Comparison of ENCODE assay signal across 16 mouse cellular contexts in the genomic region with DNA sequence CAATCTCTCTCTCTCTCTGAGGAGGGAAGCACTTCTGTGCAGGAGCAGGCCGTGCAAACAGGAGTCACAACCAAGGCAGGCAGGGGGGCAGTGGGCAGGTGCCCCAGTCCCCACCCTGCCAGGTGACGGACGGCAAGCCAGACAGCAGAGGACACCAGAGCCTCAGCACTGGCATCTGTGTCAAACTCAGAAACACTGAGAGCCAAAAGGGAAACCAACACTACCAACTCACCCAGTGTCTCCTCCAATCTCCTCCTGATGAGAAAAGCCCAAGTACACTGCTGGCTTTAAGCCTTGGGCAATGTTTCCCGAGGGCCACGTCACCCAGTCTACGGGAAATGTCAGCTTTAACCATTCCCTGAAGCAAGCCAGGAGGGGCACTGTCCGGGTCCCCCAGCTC.
"Had no signal": no experiment of that assay in that cellular context is flagged by ENCODE, and none has a peak within 500 bp of the region (broad histone marks: within the 10 kb centered on the region; RNA-seq: fewer than 3 reads in every experiment).

No protein-coding gene starts in this region.

- H3K27me3 ChIP-seq: lung, embryonic 15.5 days; megakaryocyte, embryonic 14.5 days; midbrain, embryonic 13.5 days; midbrain, embryonic 15.5 days; neural tube, embryonic 12.5 days had no signal

- H3K27ac ChIP-seq: lung, embryonic 15.5 days; macrophage; midbrain, embryonic 13.5 days; midbrain, embryonic 15.5 days; neural tube, embryonic 12.5 days had no signal

- DNase-seq: lung, adult 2 months; lung, postnatal 14 days; lung, postnatal 36 days; right cerebral cortex, postnatal 14 days; spleen, adult 18-20 months; thymus, adult 18-20 months; thymus, postnatal 14 days; thymus, postnatal 36 days had no signal

- H3K9me3 ChIP-seq: lung, embryonic 15.5 days; megakaryocyte, embryonic 14.5 days; midbrain, embryonic 13.5 days; midbrain, embryonic 15.5 days; neural tube, embryonic 12.5 days had no signal

- H3K4me2 ChIP-seq: lung, embryonic 15.5 days; midbrain, embryonic 11.5 days; midbrain, embryonic 13.5 days; midbrain, embryonic 15.5 days; neural tube, embryonic 12.5 days had no signal

- ATAC-seq: lung, postnatal 0 days; midbrain, embryonic 13.5 days; midbrain, embryonic 15.5 days had no signal

- H3K4me1 ChIP-seq: midbrain, embryonic 15.5 days had no signal

- H3K36me3 ChIP-seq: midbrain, embryonic 15.5 days had no signal

- H3K9ac ChIP-seq: lung, embryonic 15.5 days; midbrain, embryonic 13.5 days; midbrain, embryonic 15.5 days; neural tube, embryonic 12.5 days had no signal

- H3K4me3 ChIP-seq: lung, embryonic 15.5 days; megakaryocyte, embryonic 14.5 days; midbrain, embryonic 13.5 days; midbrain, embryonic 15.5 days; neural tube, embryonic 12.5 days had no signal
